Mouse (Mus musculus) erythroblast, embryonic 14.5 days (primary cell): ENCODE results near the gene Lhfpl3. TPM values are rescaled to one million over a fixed set of nuclear protein-coding genes. Genes with fewer than 3 reads are reported as not detected.

Experiments
- H3K27me3 ChIP-seq: 2 replicates; pipeline ENCODE4 v1.6.1; 2012; ENCODE audit warnings: inconsistent platforms; ENCODE audit not compliant: control insufficient read depth
- H3K36me3 ChIP-seq: 2 replicates; pipeline ENCODE4 v1.6.1; 2012; ENCODE audit warnings: mild to moderate bottlenecking, inconsistent platforms; ENCODE audit not compliant: control insufficient read depth
- H3K4me1 ChIP-seq: 2 replicates; pipeline ENCODE4 v1.6.1; 2012; ENCODE audit warnings: inconsistent platforms; ENCODE audit not compliant: control insufficient read depth
- H3K4me3 ChIP-seq: replicated peaks from 2 replicates; pipeline ENCODE3; 2012; ENCODE audit warnings: moderate library complexity, mild to moderate bottlenecking, inconsistent platforms
- H3K9me3 ChIP-seq: 2 replicates; pipeline ENCODE4 v1.6.1; 2012; ENCODE audit warnings: low read length, inconsistent platforms, mixed read lengths; ENCODE audit not compliant: control insufficient read depth
- GATA1 ChIP-seq: IDR thresholded peaks from 2 replicates; pipeline ENCODE4 v1.6.1; 2012; ENCODE audit warnings: low read length, inconsistent platforms, mixed read lengths
- TAL1 ChIP-seq: IDR thresholded peaks from 3 replicates; pipeline ENCODE4 v1.6.1; 2012; ENCODE audit warnings: low read length, inconsistent platforms, mixed read lengths
- polyA plus RNA-seq: library from polyadenylated mRNA; stranded (reverse); fragments of >175 nt; gene quantifications from 2 replicates; pipeline ENCODE4 v1.2.3, GENCODE M21; 2012

Lhfpl3 gene
- polyA plus RNA-seq, 1 experiment, result not detected

- no peak for TF ChIP-seq TAL1
- no peak for TF ChIP-seq GATA1
- no peaks in the 10 kb centered on the region for H3K4me1 ChIP-seq
- H3K9me3 ChIP-seq, result no peaks in the 10 kb centered on the region
- H3K36me3 ChIP-seq, result no peaks in the 10 kb centered on the region
- H3K4me3 ChIP-seq, result no peak overlapping the region
- H3K27me3 ChIP-seq, result no peaks in the 10 kb centered on the region
Measured at GRCm38 (mm10) chr5:23225621-23226020, 479.8 kb downstream of the Lhfpl3 start.

- Histone ChIP-seq H3K4me1 (no peaks in the 10 kb centered on the region), H3K36me3 (no peaks in the 10 kb centered on the region), H3K4me3 (no peak overlapping the region), H3K27me3 (no peaks in the 10 kb centered on the region), H3K9me3 (no peaks in the 10 kb centered on the region)
- TF ChIP-seq TAL1, result no peak
- no peak for TF ChIP-seq GATA1
Measured at GRCm38 (mm10) chr5:23226753-23227152, 480.9 kb downstream of the Lhfpl3 start.

GRCm38 (mm10) chr5:23246974-23247373, 501.1 kb downstream of the Lhfpl3 start:
- H3K4me3 ChIP-seq, result no peak overlapping the region
- no peaks in the 10 kb centered on the region for H3K4me1 ChIP-seq
- TF ChIP-seq GATA1, result no peak
- TF ChIP-seq TAL1, result no peak

GRCm38 (mm10) chr5:23247784-23248183, 501.9 kb downstream of the Lhfpl3 start:
- Histone ChIP-seq H3K4me3 (no peak overlapping the region), H3K27me3 (no peaks in the 10 kb centered on the region), H3K36me3 (no peaks in the 10 kb centered on the region), H3K9me3 (no peaks in the 10 kb centered on the region), H3K4me1 (no peaks in the 10 kb centered on the region)
- TF ChIP-seq GATA1 (no peak), TAL1 (no peak)

More at GRCm38 (mm10) chr5:23246974-23247373, 501.1 kb downstream of the Lhfpl3 start:
- no peaks in the 10 kb centered on the region for H3K9me3 ChIP-seq
- H3K36me3 ChIP-seq, result no peaks in the 10 kb centered on the region
- no peaks in the 10 kb centered on the region for H3K27me3 ChIP-seq

GRCm38 (mm10) chr5:23248303-23248702, 502.4 kb downstream of the Lhfpl3 start:
- no peaks in the 10 kb centered on the region for H3K4me1 ChIP-seq
- no peaks in the 10 kb centered on the region for H3K36me3 ChIP-seq
- no peaks in the 10 kb centered on the region for H3K27me3 ChIP-seq
- TF ChIP-seq TAL1, result no peak
- TF ChIP-seq GATA1, result no peak
- no peaks in the 10 kb centered on the region for H3K9me3 ChIP-seq
- no peak overlapping the region for H3K4me3 ChIP-seq

GRCm38 (mm10) chr5:23249896-23250875, 504.3 kb downstream of the Lhfpl3 start:
- TF ChIP-seq GATA1 (no peak), TAL1 (no peak)
- no peaks in the 10 kb centered on the region for H3K4me1 ChIP-seq
- H3K4me3 ChIP-seq, result no peak overlapping the region
- no peaks in the 10 kb centered on the region for H3K36me3 ChIP-seq
- no peaks in the 10 kb centered on the region for H3K9me3 ChIP-seq
- no peaks in the 10 kb centered on the region for H3K27me3 ChIP-seq

GRCm38 (mm10) chr5:23251462-23252224, 505.8 kb downstream of the Lhfpl3 start:
- H3K9me3 ChIP-seq, result no peaks in the 10 kb centered on the region
- H3K27me3 ChIP-seq, result no peaks in the 10 kb centered on the region
- H3K4me1 ChIP-seq, result no peaks in the 10 kb centered on the region
- TF ChIP-seq TAL1 (no peak), GATA1 (no peak)
- H3K4me3 ChIP-seq, result no peak overlapping the region
- no peaks in the 10 kb centered on the region for H3K36me3 ChIP-seq

GRCm38 (mm10) chr5:23255816-23256418, 510.1 kb downstream of the Lhfpl3 start:
- H3K4me3 ChIP-seq, result no peak overlapping the region
- H3K27me3 ChIP-seq, result no peaks in the 10 kb centered on the region
- no peaks in the 10 kb centered on the region for H3K36me3 ChIP-seq
- H3K4me1 ChIP-seq, result no peaks in the 10 kb centered on the region
- no peaks in the 10 kb centered on the region for H3K9me3 ChIP-seq
- TF ChIP-seq TAL1 (no peak), GATA1 (no peak)

- H3K4me3 ChIP-seq, result no peak overlapping the region
- peaks cover 3% of the 10 kb centered on the region; the same call in 1 of the 2 replicates for H3K9me3 ChIP-seq
- H3K36me3 ChIP-seq, result no peaks in the 10 kb centered on the region
- no peak for TF ChIP-seq GATA1
- no peak for TF ChIP-seq TAL1
- H3K4me1 ChIP-seq, result no peaks in the 10 kb centered on the region
- no peaks in the 10 kb centered on the region for H3K27me3 ChIP-seq
Measured at GRCm38 (mm10) chr5:23273309-23273708, 527.5 kb downstream of the Lhfpl3 start.
